Mouse (Mus musculus) urinary bladder, postnatal 36 days (tissue): ENCODE measurements around the gene 2010111I01Rik.
"Not testable (repeated sequence)": the region's sequence is repeated elsewhere in the genome, so short reads cannot be mapped to it uniquely, and the experiment has no call there.

Experiments
- DNase-seq, 2 experiments: peaks; one replicate each; pipeline ENCODE4 v3.0.0; 2022; ENCODE audit warnings: low spot score in 2 of 2, mixed read lengths in 1 of 2

2010111I01Rik gene

GRCm38 (mm10) chr13:63074676-63074991, 109.9 kb downstream of the 2010111I01Rik start:
- no peak for DNase-seq

- no peak for DNase-seq
Observed at GRCm38 (mm10) chr13:63075331-63075855, 110.7 kb downstream of the 2010111I01Rik start.

GRCm38 (mm10) chr13:63080191-63080590, 115.5 kb downstream of the 2010111I01Rik start:
- no peak for DNase-seq

DNA sequence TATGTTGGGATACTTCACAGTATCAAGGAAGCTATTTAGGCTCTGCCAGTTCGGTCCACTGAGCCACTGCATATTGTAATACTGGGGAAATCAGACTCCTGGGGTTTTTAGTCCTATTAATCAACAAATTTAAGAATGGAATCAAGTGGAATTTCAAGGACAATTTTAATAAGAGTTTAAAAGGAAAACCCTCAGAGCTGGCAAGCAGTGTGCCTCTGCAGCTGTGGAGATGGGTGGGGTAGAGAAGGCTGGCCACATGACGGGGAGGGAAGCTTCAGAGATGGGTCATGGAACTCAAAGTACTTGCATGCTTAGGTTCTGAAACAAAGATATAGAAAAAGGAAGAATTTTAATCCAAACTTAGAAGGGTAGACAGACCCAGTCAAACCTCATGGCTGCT, 116.1 kb downstream of the 2010111I01Rik start:
- no peak for DNase-seq

DNA sequence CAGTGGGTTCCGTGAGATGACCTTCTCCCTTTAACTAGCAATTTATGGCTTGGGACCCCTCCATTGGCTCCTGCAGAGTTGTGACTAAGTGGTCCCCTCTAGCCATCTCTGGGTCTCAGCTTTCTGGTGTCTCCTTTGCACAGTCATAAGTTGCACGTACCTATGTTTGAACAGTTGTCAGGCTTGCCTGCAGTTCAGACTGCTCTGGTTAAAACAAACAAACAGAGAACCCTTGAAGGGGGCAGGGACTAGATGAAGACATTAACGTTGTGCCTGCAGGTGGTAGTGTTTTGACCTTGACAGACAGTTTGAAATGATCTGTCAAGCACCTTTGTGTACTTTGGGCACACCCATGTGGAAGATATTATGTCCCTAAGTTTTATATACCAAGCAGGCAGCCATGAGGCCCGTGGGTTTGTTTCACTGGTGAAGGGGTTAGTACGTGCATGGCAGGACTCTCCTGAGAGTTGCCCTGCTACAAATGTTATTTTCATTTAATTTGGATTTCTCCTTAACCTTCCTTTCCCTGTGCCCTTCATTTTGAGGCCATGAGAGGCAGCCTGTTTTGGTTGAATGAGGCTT, 118.0 kb downstream of the 2010111I01Rik start:
- no peak for DNase-seq

GRCm38 (mm10) chr13:63083139-63083538, 118.4 kb downstream of the 2010111I01Rik start:
- DNase-seq = not testable (repeated sequence)

GRCm38 (mm10) chr13:63083663-63084062, 119.0 kb downstream of the 2010111I01Rik start:
- DNase-seq = no peak

DNA sequence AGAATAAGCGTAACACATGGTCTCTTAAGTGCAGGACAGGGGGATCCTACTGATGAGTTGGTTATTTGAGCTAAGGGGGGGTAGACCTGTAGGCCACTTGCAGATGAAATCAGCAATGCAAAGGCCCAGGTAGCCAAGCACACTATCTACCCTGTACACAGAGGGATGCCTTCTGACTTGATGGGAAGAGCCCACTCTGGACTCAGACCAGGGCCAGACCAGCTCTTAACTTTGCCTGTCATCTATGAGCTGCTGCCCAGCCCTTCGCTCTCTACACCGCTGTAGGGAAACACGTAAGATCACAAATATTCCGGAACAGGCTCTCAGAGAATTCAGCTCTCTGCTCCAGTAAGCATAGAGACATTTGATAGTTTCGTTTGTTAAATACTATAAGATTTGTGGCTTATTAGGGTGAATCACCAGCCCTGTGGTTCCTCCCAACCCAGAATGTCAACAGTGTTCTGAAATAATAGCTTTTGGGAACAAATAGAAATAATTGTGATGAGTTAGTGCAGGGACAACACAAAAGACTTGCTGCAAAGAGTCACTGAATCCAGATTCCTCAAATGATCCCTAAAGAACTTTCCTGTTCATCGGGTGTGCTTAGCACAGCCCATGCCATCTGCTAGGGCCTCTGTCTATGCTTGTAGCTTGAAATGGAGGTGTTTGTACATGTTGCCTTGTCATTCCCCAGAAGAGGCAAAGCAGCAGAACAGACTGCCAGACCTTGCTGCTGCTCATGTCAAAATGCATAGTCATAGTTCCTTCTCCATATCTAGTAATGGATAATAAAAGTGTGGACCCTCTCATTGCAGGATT, 123.4 kb downstream of the 2010111I01Rik start:
- no peak for DNase-seq

- no peak for DNase-seq
Observed at GRCm38 (mm10) chr13:63089513-63089912, 124.8 kb downstream of the 2010111I01Rik start.

DNA sequence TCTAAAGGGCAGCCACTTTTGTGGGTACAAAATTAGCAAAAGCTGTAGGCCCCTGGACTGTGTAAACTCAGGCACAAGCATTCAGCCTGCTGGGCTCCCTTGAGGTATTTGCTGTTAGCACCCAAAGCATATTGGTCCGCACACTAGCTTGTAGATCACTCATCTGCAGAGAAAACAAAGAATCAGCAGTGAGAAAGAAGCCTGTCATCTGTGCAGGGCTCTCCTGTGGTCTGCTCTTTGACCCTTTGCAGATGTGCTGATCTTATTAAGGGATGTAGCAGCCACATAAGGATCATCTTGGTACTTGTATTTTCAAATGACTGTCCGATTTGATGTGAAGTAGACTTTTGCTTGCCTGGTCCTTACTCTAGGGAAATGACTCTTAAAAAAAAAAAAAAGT, 126.6 kb downstream of the 2010111I01Rik start:
- no peak for DNase-seq

DNA sequence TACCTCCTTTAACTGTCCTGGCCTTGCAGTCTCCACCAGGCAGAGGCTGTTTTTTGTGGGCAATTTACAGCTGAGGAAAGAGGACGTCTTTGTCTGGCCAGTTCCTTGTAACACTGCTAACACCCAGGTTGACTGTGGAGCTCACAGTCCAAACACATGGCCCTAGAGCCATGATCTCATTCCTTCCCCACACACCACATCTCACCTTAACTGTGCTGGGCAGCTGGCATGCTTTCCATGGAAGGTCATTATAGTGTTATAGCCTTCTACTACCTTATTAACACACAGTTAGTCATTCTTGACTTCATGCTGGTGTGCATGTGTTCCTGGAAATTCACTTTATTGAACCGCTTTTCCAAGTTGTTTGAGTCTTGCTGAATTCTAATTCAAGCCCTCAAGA, 127.6 kb downstream of the 2010111I01Rik start:
- DNase-seq = no peak

DNA sequence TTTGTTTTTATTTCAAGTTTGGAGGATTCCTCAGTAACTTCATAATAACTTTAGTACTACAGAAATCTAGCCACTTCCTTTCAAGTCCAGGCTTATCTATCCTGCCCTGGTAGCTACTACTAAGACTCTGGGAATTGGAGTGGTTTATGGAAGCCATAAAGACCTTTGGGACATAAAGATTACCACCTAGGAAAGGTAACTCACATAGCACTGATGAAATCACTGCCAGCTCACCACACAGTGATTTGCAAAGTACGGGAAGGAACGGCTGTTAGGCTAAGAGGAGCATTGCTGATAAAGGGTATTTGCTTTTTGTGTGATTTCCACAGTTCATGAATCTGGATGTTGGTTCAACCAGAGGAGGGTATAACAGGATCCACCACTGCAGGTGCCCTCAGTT, 128.2 kb downstream of the 2010111I01Rik start:
- DNase-seq = no peak

DNA sequence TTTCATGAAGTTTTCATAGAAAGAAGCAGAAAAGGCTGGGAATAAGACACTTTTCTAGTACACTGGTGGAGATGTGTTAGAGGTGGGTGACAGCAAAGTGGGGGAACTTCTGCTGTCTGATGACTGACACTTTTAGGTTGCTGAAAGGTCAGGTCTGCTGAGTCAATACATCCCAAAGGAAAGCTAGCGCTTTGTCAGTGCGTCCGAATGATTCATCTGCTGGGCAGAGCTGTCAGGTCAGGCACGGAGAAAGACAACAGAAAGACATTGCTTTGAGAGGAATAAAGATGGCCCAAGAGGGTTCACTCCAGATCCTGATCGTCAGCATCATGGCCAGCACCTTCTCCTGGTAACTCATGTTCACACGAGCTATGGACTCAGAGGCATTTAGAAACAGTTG, 128.9 kb downstream of the 2010111I01Rik start:
- no peak for DNase-seq

DNA sequence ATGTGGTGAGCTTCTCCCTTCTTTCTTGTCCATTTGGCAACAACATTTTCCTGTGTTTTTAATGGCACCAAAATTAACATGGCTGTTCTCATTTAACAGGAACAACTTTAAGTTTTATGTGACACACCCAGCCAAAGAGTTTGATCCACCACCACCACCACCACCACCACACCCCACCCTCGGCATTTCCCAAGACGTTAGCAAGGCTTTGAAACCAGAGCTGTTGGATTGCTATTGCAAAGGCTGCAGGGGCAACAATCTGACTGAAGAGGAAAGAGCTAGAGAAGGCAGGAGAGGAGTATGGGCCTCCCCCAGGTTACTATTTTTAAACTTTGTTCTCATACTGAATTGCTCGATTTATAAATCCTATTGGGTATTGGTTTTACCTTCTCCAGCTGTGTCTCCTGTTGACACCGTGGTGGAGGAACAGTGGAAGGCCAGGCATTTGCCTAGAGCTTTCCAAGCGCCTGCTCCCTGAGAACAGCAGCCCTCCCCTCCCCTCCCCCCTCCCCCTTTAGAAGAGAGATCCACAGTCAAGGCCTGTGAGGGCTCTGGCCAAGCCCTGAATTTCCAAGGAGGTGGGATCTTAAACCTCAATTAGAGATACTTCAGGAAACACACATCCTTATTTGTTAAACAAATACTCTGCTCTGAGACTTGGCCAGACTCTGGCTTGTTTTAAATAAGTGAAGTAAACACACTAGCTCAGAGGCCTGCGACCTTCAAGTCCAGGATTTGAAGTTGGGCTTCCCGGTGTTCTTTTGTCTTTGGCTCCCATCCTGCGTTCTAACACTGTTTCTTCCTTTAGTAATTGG, 129.8 kb downstream of the 2010111I01Rik start:
- DNase-seq = no peak

DNA sequence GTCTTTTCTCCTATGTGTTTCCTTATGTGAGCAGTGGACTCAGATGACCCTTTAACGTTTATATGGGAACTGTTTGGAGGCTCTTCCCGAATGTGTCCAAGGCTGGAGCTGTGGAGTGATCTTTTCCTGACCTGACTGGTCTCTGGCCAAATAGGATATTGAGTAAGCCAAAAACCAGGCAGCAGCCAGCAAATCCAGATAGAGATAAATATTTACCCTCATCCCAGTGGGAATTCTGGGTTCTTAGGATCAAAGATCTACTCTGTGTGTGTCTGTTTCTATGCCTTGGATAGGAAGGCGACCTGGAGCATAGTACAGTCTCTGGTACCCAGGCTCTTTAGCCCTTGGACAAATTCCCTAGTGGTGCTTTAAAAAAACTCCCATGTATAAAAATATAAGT, 132.1 kb downstream of the 2010111I01Rik start:
- no peak for DNase-seq

GRCm38 (mm10) chr13:63097440-63097930, 132.8 kb downstream of the 2010111I01Rik start:
- DNase-seq = no peak

GRCm38 (mm10) chr13:63101761-63102160, 137.1 kb downstream of the 2010111I01Rik start:
- no peak for DNase-seq

GRCm38 (mm10) chr13:63102848-63103585, 138.3 kb downstream of the 2010111I01Rik start:
- DNase-seq = no peak

GRCm38 (mm10) chr13:63106574-63106973, 141.9 kb downstream of the 2010111I01Rik start:
- DNase-seq = no peak

DNA sequence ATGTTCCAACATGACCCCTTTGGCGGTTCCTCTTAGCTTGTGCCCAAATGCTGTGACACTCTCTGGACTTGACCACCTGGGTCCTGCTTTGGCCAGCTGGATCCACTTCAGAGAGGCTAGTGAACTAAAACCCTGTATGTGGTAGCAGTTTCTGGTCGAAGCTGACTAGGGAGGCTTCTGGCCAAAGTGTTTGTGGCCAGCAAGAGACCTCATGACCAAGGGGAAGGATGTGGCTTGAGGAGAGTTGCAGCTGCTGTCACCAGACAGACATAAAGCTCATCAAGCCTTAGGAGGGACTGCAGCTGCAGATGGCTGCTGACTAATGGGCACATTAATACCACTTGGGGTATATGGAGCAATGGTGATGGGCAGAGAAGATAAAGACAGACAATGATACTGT, 143.9 kb downstream of the 2010111I01Rik start:
- DNase-seq = no peak

DNA sequence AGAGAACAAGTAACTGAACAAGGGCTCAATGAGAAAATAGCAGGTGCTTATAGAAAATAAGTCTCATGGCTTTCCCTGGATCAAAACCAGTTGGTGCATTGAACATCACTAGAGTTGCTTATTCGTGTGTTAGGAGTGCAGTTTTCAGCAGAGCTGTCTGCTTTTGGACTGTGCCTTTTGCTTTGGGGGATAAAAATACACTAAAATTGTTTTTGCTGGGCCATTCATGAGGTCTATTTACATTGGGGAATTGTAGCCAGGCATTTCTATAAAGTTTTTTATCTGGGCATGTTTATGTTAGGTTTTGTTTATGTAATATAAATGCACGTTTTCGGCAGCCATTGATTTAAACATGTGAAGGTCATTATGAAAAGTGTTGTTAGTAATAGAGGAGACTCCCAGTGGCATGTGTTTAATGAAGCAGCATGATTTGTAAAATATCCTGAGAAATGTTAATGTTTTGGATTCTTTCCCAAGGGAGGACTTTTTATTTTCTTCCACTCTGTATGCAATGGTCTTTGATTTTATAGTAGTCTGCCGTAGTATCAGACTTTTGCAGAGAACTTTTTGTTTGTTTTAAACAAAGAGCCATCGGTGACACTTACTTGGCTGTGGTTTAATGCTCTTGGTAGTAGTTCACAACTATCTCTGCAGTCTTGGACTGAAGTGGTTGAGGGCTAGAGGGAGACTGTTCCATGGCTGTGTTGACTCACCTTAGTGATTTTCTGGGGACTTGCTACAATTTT, 146.8 kb downstream of the 2010111I01Rik start:
- no peak for DNase-seq
